Mouse (Mus musculus): Measurements from ENCODE around the gene Cd27. TPM values are rescaled to one million over a fixed set of nuclear protein-coding genes. Genes with fewer than 3 reads are reported as not detected.

Cd27 gene
- polyA plus RNA-seq, 1 experiment from 2014 or later = 1.6 TPM

- Histone ChIP-seq H3K36me3 (peaks cover 5% of the 10 kb centered on the region; the same call in 1 of the 2 replicates), H3K4me2 (peak overlapping the region; percentile 92), H3K4me3 (replicated peaks) (peak overlapping the region; percentile 76), H3K27ac (peak overlapping the region; percentile 90; the same call in 1 of the 2 replicates), H3K9ac (peak overlapping the region; percentile 20; the same call in 1 of the 2 replicates), H3K4me1 (replicated peaks) (peaks cover 36% of the 10 kb centered on the region), H3K9me3 (replicated peaks) (no peaks in the 10 kb centered on the region), H3K27me3 (no peaks in the 10 kb centered on the region)
- DNase-seq = no peak
- WGBS (ENCODE audit: insufficient replicate concordance) = 58% methylated on average over 9 of the region's 9 CpGs
- ATAC-seq (ENCODE audit: low read depth) = no peak
Measured at GRCm38 (mm10) chr6:125230571-125230970, 6.2 kb downstream of the Cd27 start.

GRCm38 (mm10) chr6:125225518-125226115, 11.2 kb downstream of the Cd27 start:
- H3K27ac ChIP-seq = no peak overlapping the region
- no peak overlapping the region for H3K9ac ChIP-seq
- ATAC-seq (ENCODE audit: low read depth) = no peak
- no peak overlapping the region for H3K4me3 ChIP-seq (replicated peaks)
- H3K36me3 ChIP-seq = peaks cover 16% of the 10 kb centered on the region
- H3K4me2 ChIP-seq = no peak overlapping the region
- H3K4me1 ChIP-seq (replicated peaks) = peaks cover 2% of the 10 kb centered on the region
- DNase-seq = no peak
- 67% methylated on average over 5 of the region's 5 CpGs for WGBS (ENCODE audit: insufficient replicate concordance)
- H3K27me3 ChIP-seq = no peaks in the 10 kb centered on the region
- no peaks in the 10 kb centered on the region for H3K9me3 ChIP-seq (replicated peaks)

GRCm38 (mm10) chr6:125222577-125222976, 14.2 kb downstream of the Cd27 start:
- no peaks in the 10 kb centered on the region for H3K4me1 ChIP-seq (replicated peaks)
- peaks cover 16% of the 10 kb centered on the region for H3K36me3 ChIP-seq
- DNase-seq (no peak), ATAC-seq (ENCODE audit: low read depth) (no peak)
- no peak overlapping the region for H3K4me3 ChIP-seq (replicated peaks)
- no peak overlapping the region for H3K27ac ChIP-seq
- WGBS (ENCODE audit: insufficient replicate concordance) = 63% methylated on average over 3 of the region's 3 CpGs
- no peaks in the 10 kb centered on the region for H3K27me3 ChIP-seq
- H3K9ac ChIP-seq = no peak overlapping the region
- H3K4me2 ChIP-seq = no peak overlapping the region
- no peaks in the 10 kb centered on the region for H3K9me3 ChIP-seq (replicated peaks)

DNA sequence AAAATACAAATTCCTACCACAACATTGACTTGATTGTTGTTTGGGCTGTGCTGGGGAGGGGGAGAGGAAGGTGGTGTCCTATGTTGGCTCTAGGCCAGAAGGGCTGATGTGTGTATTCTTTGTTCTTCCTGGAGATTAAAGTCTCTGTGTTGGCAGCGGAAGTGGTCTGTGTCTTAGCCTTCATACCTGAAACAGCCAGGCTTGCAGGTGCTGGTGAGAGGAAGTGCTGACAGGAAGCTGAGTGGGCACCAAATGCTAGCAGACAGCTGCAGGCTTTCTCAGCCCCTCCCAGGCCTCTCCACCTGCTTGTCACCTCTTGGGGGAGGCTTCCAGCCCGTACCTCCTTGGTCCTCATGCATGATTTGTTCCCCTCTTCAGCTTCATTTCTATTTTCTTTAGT, 14.7 kb downstream of the Cd27 start:
- peaks cover 16% of the 10 kb centered on the region for H3K36me3 ChIP-seq
- ATAC-seq (ENCODE audit: low read depth) (no peak), DNase-seq (no peak)
- H3K27me3 ChIP-seq = no peaks in the 10 kb centered on the region
- WGBS (ENCODE audit: insufficient replicate concordance) = 52% methylated on average over 2 of the region's 2 CpGs
- no peak overlapping the region for H3K9ac ChIP-seq
- H3K4me1 ChIP-seq (replicated peaks) = peaks cover under 1% of the 10 kb centered on the region
- H3K4me2 ChIP-seq = no peak overlapping the region
- H3K4me3 ChIP-seq (replicated peaks) = no peak overlapping the region
- no peaks in the 10 kb centered on the region for H3K9me3 ChIP-seq (replicated peaks)
- no peak overlapping the region for H3K27ac ChIP-seq

- Histone ChIP-seq H3K9me3 (replicated peaks) (no peaks in the 10 kb centered on the region), H3K27me3 (no peaks in the 10 kb centered on the region), H3K4me1 (replicated peaks) (peaks cover 10% of the 10 kb centered on the region), H3K27ac (no peak overlapping the region), H3K36me3 (peaks cover 11% of the 10 kb centered on the region), H3K4me3 (replicated peaks) (no peak overlapping the region), H3K4me2 (no peak overlapping the region), H3K9ac (no peak overlapping the region)
- ATAC-seq (ENCODE audit: low read depth) = no peak
- WGBS (ENCODE audit: insufficient replicate concordance) = 84% methylated on average over 20 of the region's 20 CpGs
- DNase-seq = no peak
Measured at GRCm38 (mm10) chr6:125221115-125221745, 15.6 kb downstream of the Cd27 start.

GRCm38 (mm10) chr6:125218963-125219362, 17.8 kb downstream of the Cd27 start:
- WGBS (ENCODE audit: insufficient replicate concordance) = 74% methylated on average over 4 of the region's 4 CpGs
- H3K9me3 ChIP-seq (replicated peaks) = no peaks in the 10 kb centered on the region
- no peak overlapping the region for H3K9ac ChIP-seq
- no peak overlapping the region for H3K4me2 ChIP-seq
- H3K4me1 ChIP-seq (replicated peaks) = peaks cover 16% of the 10 kb centered on the region
- no peak overlapping the region for H3K4me3 ChIP-seq (replicated peaks)
- ATAC-seq (ENCODE audit: low read depth) = no peak
- peaks cover 2% of the 10 kb centered on the region for H3K27me3 ChIP-seq
- DNase-seq = peak; percentile 35
- no peak overlapping the region for H3K27ac ChIP-seq
- 0 out of 2 replicates have a peak, but pooled peaks cover 11% of the 10 kb centered on the region for H3K36me3 ChIP-seq

DNA sequence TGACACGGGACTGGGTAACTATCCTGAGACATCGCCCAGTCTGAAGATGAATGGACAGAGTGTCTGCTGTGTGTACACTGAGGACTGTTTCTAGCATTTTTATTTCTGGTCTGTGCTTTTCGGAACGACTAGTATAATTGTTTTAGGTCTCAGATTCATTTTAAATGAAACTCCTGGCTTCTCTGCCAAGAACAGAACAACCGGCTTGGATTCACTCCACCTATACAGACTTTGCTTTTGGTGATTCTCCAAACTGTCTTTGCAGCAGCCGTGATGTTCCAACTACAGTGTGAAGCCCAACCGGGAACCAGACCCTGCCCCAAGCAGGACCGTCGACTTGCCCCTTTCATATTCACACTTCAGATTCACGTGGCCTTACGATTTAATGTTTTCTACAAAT, 18.9 kb downstream of the Cd27 start:
- H3K4me2 ChIP-seq = no peak overlapping the region
- 80% methylated on average over 11 of the region's 11 CpGs for WGBS (ENCODE audit: insufficient replicate concordance)
- ATAC-seq (ENCODE audit: low read depth) = no peak
- H3K4me1 ChIP-seq (replicated peaks) = peaks cover 16% of the 10 kb centered on the region
- H3K27me3 ChIP-seq = peaks cover 13% of the 10 kb centered on the region
- no peak overlapping the region for H3K9ac ChIP-seq
- no peak overlapping the region for H3K4me3 ChIP-seq (replicated peaks)
- no peak overlapping the region for H3K27ac ChIP-seq
- H3K9me3 ChIP-seq (replicated peaks) = no peaks in the 10 kb centered on the region
- DNase-seq = no peak
- 0 out of 2 replicates have a peak, but pooled peaks cover 5% of the 10 kb centered on the region for H3K36me3 ChIP-seq

DNA sequence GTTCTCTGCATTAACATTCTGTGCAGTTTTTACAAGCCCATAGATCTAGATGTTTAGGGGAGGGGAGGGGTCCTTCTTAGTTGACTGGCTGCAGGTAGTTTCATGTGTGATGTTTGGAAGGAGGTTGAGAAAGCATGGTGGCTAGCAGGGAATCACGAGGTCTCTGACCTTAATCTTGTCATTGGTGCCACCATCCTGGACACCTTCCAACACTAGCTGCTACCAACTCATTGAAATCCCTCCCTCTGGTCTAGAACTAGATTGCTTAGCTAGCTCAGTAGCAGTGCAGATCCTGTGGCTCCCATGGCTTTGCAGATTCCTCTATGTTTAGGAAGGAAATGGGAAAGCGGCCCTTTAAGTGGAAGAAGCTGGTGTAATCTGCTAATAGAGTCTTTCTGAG, 19.9 kb downstream of the Cd27 start:
- no peaks in the 10 kb centered on the region for H3K9me3 ChIP-seq (replicated peaks)
- 58% methylated on average over 2 of the region's 2 CpGs for WGBS (ENCODE audit: insufficient replicate concordance)
- ATAC-seq (ENCODE audit: low read depth) (no peak), DNase-seq (no peak)
- H3K27me3 ChIP-seq = peaks cover 21% of the 10 kb centered on the region
- H3K4me2 ChIP-seq = peak overlapping the region; percentile 96
- H3K4me3 ChIP-seq (replicated peaks) = peak overlapping the region; percentile 79; the same call in 1 of the 2 replicates
- no peak overlapping the region for H3K27ac ChIP-seq
- H3K36me3 ChIP-seq = 0 out of 2 replicates have a peak, but pooled peaks cover 4% of the 10 kb centered on the region
- H3K4me1 ChIP-seq (replicated peaks) = peaks cover 16% of the 10 kb centered on the region
- peak overlapping the region; percentile 86; the same call in 1 of the 2 replicates for H3K9ac ChIP-seq

DNA sequence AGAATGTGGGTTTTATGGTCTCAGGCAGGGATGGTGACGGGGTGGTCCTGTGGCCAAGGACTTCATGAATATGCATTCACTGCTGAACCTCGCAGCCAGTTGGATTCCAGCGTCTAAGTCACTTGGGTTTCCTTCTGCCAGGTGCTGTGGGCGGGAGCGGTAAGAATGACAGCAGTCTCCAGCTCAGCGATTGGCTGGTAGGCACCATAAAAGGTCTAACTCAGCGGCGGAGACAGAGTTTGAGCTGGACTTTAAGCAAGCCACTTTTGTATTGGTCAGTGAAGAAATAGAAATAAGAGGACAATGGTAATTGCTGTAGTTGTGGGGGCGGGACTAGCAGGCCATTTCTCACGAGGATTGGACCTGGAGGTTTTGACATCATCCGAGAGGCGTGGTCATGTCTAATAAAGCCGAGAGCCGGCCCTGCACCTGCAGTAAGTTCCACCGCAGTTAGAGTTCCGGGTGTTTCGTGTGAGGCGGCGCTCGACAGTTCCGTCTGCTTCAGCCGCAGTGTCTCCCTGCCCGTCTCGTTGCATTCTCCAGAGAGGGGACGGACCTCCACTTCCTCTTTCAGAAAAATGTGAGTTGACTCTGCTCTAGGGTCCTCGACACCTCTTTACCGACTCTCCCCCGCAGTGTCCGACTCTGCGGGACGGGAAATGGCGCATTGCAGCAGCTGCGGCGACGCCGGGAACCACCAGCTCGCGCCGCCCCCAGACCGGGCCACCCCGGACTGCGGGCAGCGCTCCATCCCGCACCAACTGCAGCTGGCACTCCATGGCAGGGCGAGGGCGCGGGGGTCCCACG, 21.5 kb downstream of the Cd27 start, which contains the start of gene Vamp1:
Vamp1 (plus strand) TSS at position 404 of the 807 bp plus-strand sequence.
- WGBS (ENCODE audit: insufficient replicate concordance) = under 1% methylated on average over 48 of the region's 48 CpGs
- H3K4me3 ChIP-seq (replicated peaks) = peak within 1 kb of the TSS; percentile 79

GRCm38 (mm10) chr6:125213715-125214114, 23.1 kb downstream of the Cd27 start:
- no peak overlapping the region for H3K27ac ChIP-seq
- H3K9me3 ChIP-seq (replicated peaks) = no peaks in the 10 kb centered on the region
- H3K27me3 ChIP-seq = peaks cover 29% of the 10 kb centered on the region
- DNase-seq = no peak
- no peak overlapping the region for H3K4me2 ChIP-seq
- no peaks in the 10 kb centered on the region for H3K36me3 ChIP-seq
- ATAC-seq (ENCODE audit: low read depth) = no peak
- H3K9ac ChIP-seq = no peak overlapping the region
- no peak overlapping the region for H3K4me3 ChIP-seq (replicated peaks)
- H3K4me1 ChIP-seq (replicated peaks) = peaks cover 16% of the 10 kb centered on the region
- 71% methylated on average over 6 of the region's 6 CpGs for WGBS (ENCODE audit: insufficient replicate concordance)

More for the DNA sequence above, 21.5 kb downstream of the Cd27 start, which contains the start of gene Vamp1:
- H3K27me3 ChIP-seq = peaks cover 25% of the 10 kb centered on the region
- no peaks in the 10 kb centered on the region for H3K9me3 ChIP-seq (replicated peaks)
- H3K9ac ChIP-seq = peak within 1 kb of the TSS; percentile 86
- no peaks in the 10 kb centered on the region for H3K36me3 ChIP-seq
- peak; percentile 90 for DNase-seq
- ATAC-seq (ENCODE audit: low read depth) = peak; percentile 95
- peak within 1 kb of the TSS; percentile 96 for H3K4me2 ChIP-seq
- H3K4me1 ChIP-seq (replicated peaks) = peaks cover 16% of the 10 kb centered on the region
- peak within 1 kb of the TSS; percentile 74 for H3K27ac ChIP-seq

DNA sequence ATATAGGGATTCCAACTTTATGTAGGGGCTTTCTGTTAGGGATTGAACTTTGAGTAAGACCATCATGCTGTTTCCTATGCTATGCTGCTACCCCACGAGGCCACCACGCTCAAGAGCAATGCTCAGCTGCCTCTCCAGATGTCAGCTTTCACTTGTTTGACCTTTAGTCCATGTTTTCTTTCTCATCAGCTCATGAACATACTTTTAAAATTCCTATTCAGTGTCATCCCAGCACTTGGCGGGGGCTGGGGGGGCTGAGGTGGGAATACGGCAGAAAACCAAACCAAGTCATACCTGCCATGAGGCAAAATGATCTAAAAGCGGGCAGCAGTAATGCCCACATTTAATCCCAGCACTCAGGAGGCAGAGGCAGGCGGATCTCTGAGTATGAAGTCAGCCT, 23.7 kb downstream of the Cd27 start:
- DNase-seq = no peak
- H3K27me3 ChIP-seq = peaks cover 29% of the 10 kb centered on the region
- no peak overlapping the region for H3K4me2 ChIP-seq
- no peak overlapping the region for H3K27ac ChIP-seq
- 53% methylated on average over 6 of the region's 6 CpGs for WGBS (ENCODE audit: insufficient replicate concordance)
- H3K9me3 ChIP-seq (replicated peaks) = no peaks in the 10 kb centered on the region
- H3K4me3 ChIP-seq (replicated peaks) = no peak overlapping the region
- H3K4me1 ChIP-seq (replicated peaks) = peaks cover 16% of the 10 kb centered on the region
- ATAC-seq (ENCODE audit: low read depth) = no peak
- H3K36me3 ChIP-seq = no peaks in the 10 kb centered on the region
- H3K9ac ChIP-seq = no peak overlapping the region

Measured in liver, embryonic 13.5 days (tissue).